Mouse (Mus musculus) E14TG2a.4 (cell line): ENCODE results near the gene Aatf.

Experiments
- CTCF ChIP-seq: conservative IDR thresholded peaks from 2 replicates; pipeline ENCODE4 v1.5.1; 2014; ENCODE audit warnings: low read length
- NANOG ChIP-seq: IDR thresholded peaks from 2 replicates; pipeline ENCODE4 v1.6.1; 2014; ENCODE audit warnings: borderline replicate concordance, low read length, mixed read lengths

DNA sequence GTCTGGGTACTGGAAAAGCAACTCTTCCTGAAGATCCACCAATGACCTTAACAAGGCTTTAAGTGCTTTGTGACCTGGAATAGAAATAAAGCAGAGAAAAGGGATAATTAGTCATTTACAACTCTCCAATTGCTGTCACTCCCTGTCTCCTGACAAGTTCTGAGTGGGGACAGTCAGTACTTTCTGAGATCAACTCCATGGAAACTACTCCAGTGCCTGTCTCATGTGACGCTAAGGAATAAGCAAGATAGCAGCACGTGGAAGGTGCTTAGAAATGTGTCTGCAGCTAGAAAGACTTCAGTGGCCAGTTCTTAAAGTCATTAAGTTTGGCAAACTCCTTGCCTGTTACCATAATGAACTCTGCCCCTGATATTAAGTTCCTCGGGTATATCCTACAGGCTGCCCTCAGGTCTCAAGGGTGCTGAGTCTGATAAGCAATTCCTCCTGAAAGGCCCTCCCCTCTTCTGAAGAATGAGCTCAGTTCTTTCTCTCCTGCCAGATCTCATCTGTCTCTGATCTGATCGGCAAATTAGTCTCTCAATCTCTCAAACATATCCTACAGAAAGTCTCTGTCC lies 40.1 kb downstream of the Aatf start:
- TF ChIP-seq CTCF (no peak), NANOG (no peak)
